Comparison of ENCODE assay signal across 14 mouse cellular contexts in genomic region chr16:36476866-36477265, GRCm38 (mm10). TPM values are rescaled to one million over a fixed set of nuclear protein-coding genes. Genes with fewer than 3 reads are reported as not detected.
DNase-seq lines count a peak whose midpoint lies in the region; ATAC-seq and TF ChIP-seq lines count a peak whose summit lies in the region.
"Had no signal": no experiment of that assay in that cellular context is flagged by ENCODE, and none has a peak within 500 bp of the region (broad histone marks: within the 10 kb centered on the region; RNA-seq: fewer than 3 reads in every experiment).

No protein-coding gene starts in this region.

- 7% methylated on average over 9 of the region's 9 CpGs for WGBS in thymus, adult 2 months
- WGBS in forebrain, embryonic 13.5 days: 89% methylated on average over 9 of the region's 9 CpGs

- peak; percentile 8 for DNase-seq in adrenal gland, postnatal 14 days
- DNase-seq in adrenal gland, adult 18-20 months (ENCODE audit: low spot score in 2 of 2): no peak
- peak; percentile 46 for DNase-seq in thymus, postnatal 0 days (ENCODE audit: low spot score)
- no peak for DNase-seq in thymus, adult 2 months
- no peak for DNase-seq in cerebellum, adult 11-12 months
- DNase-seq in cerebellum, adult 9-10 months: no peak
- DNase-seq: forebrain, postnatal 0 days; kidney, adult 9 months had no signal

- no peaks in the 10 kb centered on the region for H3K27me3 ChIP-seq in thymus, adult 2 months (ENCODE audit: control insufficient read depth, insufficient read depth, low read length)
- H3K27me3 ChIP-seq in forebrain, embryonic 13.5 days: no peaks in the 10 kb centered on the region
- H3K27me3 ChIP-seq: Patski had no signal

- H3K4me2 ChIP-seq in forebrain, embryonic 13.5 days: no peak overlapping the region

- H3K9ac ChIP-seq in forebrain, embryonic 13.5 days: no peak overlapping the region
- H3K9ac ChIP-seq: forebrain, postnatal 0 days had no signal

- H3K4me1 ChIP-seq in thymus, adult 2 months (replicated peaks; ENCODE audit: control insufficient read depth, insufficient read depth, low read length): peaks cover 4% of the 10 kb centered on the region
- no peaks in the 10 kb centered on the region for H3K4me1 ChIP-seq in forebrain, embryonic 13.5 days

- ATAC-seq in megakaryocyte progenitor cell, adult 5-6 weeks (replicated peaks; ENCODE audit: poor library complexity): peak; percentile 99
- ATAC-seq in forebrain, embryonic 13.5 days: no peak
- ATAC-seq: forebrain, postnatal 0 days; Patski had no signal

- no peak for TF ChIP-seq CTCF in thymus, adult 2 months (IDR thresholded peaks at IDR 0.05; ENCODE audit: borderline replicate concordance, control insufficient read depth, extremely low read depth, insufficient read depth, low read length, poor library complexity)

- no peak for TF ChIP-seq POLR2A in thymus, adult 2 months (IDR thresholded peaks at IDR 0.05; ENCODE audit: control insufficient read depth, extremely low read depth, insufficient read depth, low read length, poor library complexity)

- H3K36me3 ChIP-seq in thymus, adult 2 months (ENCODE audit: control insufficient read depth, insufficient read depth, low read length): no peaks in the 10 kb centered on the region
- H3K36me3 ChIP-seq in forebrain, embryonic 13.5 days (ENCODE audit: poor library complexity, severe bottlenecking): no peaks in the 10 kb centered on the region

- no peak overlapping the region for H3K27ac ChIP-seq in thymus, adult 2 months (ENCODE audit: control insufficient read depth, insufficient read depth, low read length)
- no peak overlapping the region for H3K27ac ChIP-seq in forebrain, embryonic 13.5 days

- no peaks in the 10 kb centered on the region for H3K9me3 ChIP-seq in forebrain, embryonic 13.5 days (replicated peaks)

- no peak overlapping the region for H3K4me3 ChIP-seq in thymus, adult 2 months (ENCODE audit: control insufficient read depth, insufficient read depth, low read length)
- no peak overlapping the region for H3K4me3 ChIP-seq in forebrain, embryonic 13.5 days

RNA-seq across cellular contexts. Expression of gene Stfa3, which starts 21.7 kb away (rescaled TPM):
- total RNA-seq in adrenal gland, postnatal 14 days (2021): not detected in 2 replicates
- not detected for total RNA-seq in adrenal gland, adult 18-20 months (2021)
- 1.6 and 3.7 TPM in 2 replicates for polyA plus RNA-seq in thymus, postnatal 0 days (2015; fragmentation: Nextera tagmentation; extraction: Ambion mirVana)
- not detected in 2 replicates for polyA plus RNA-seq in thymus, adult 2 months (2012; rRNA removed)
- total RNA-seq in megakaryocyte progenitor cell, adult 5-6 weeks (2015): 1.9 TPM in 1 of 2 replicates, not detected in the other
- not detected in 2 replicates for total RNA-seq in megakaryocyte progenitor cell, adult 5-6 weeks (2017)
- not detected in 2 replicates for polyA plus RNA-seq in forebrain, embryonic 13.5 days (2015; fragmentation: Nextera tagmentation; extraction: Ambion mirVana)
- total RNA-seq: forebrain, postnatal 0 days; layer of hippocampus, postnatal 25 days had no signal
- polyA plus RNA-seq: forebrain, postnatal 0 days; neural tube, embryonic 14.5 days; Patski; small intestine, adult 2 months had no signal

Comparison
In these comparisons a context has a peak if more than half of its experiments do, and no peak if none do; other contexts are left out.
1. DNase-seq: peak in adrenal gland, postnatal 14 days (single experiment) and thymus, postnatal 0 days (single experiment); none in adrenal gland, adult 18-20 months (0 of 2), thymus, adult 2 months (single experiment), cerebellum, adult 11-12 months (single experiment) and cerebellum, adult 9-10 months (single experiment).